Mouse (Mus musculus): ENCODE measurements at regions not wholly inside any gene's neighbourhood (a gene's known extent, or its start where the extent isn't known, plus 50 kb on each side); places are given as distances from the start of the nearest gene placed in this dataset.

GRCm38 (mm10) chr9:116365016-116365685 is 190.0 kb upstream of the Tgfbr2 start:
- no peak for DNase-seq

- DNase-seq: no peak
Measured at GRCm38 (mm10) chr9:116361092-116361491, 185.9 kb upstream of the Tgfbr2 start.

GRCm38 (mm10) chr9:116354056-116354732 is 179.0 kb upstream of the Tgfbr2 start:
- DNase-seq: no peak

- DNase-seq: no peak
Measured at GRCm38 (mm10) chr9:116352801-116353494, 177.8 kb upstream of the Tgfbr2 start.

GRCm38 (mm10) chr9:116350804-116351547 is 175.8 kb upstream of the Tgfbr2 start:
- no peak for DNase-seq

GRCm38 (mm10) chr9:116347021-116347420 is 171.9 kb upstream of the Tgfbr2 start:
- peak; percentile 6 for DNase-seq

- DNase-seq: no peak
Measured at GRCm38 (mm10) chr9:116346495-116346894, 171.3 kb upstream of the Tgfbr2 start.

GRCm38 (mm10) chr9:116343086-116343481 is 167.9 kb upstream of the Tgfbr2 start:
- DNase-seq: peak; percentile 48

GRCm38 (mm10) chr9:116342446-116343085 is 167.4 kb upstream of the Tgfbr2 start:
- peak; percentile 37 for DNase-seq

GRCm38 (mm10) chr9:116342009-116342408 is 166.8 kb upstream of the Tgfbr2 start:
- no peak for DNase-seq

GRCm38 (mm10) chr9:116340952-116341351 is 165.8 kb upstream of the Tgfbr2 start:
- no peak for DNase-seq

- DNase-seq: no peak
Measured at GRCm38 (mm10) chr9:116338729-116339100, 163.6 kb upstream of the Tgfbr2 start.

GRCm38 (mm10) chr9:116338093-116338728 is 163.1 kb upstream of the Tgfbr2 start:
- no peak for DNase-seq

GRCm38 (mm10) chr9:116337446-116338010 is 162.4 kb upstream of the Tgfbr2 start:
- no peak for DNase-seq

- no peak for DNase-seq
Measured at GRCm38 (mm10) chr9:116335561-116336478, 160.7 kb upstream of the Tgfbr2 start.

GRCm38 (mm10) chr9:116333956-116334463 is 158.8 kb upstream of the Tgfbr2 start:
- DNase-seq: no peak

GRCm38 (mm10) chr9:116332485-116333118 is 157.4 kb upstream of the Tgfbr2 start:
- no peak for DNase-seq

- DNase-seq: no peak
Measured at GRCm38 (mm10) chr9:116331406-116331805, 156.2 kb upstream of the Tgfbr2 start.

- no peak for DNase-seq
Measured at GRCm38 (mm10) chr9:116330796-116331195, 155.6 kb upstream of the Tgfbr2 start.

- DNase-seq: no peak
Measured at GRCm38 (mm10) chr9:116329147-116329546, 154.0 kb upstream of the Tgfbr2 start.

Data from right cerebral cortex, adult 18-20 months (tissue).